Mouse (Mus musculus): ENCODE measurements around the gene Aldh1a7.
"Not testable (repeated sequence)": the region's sequence is repeated elsewhere in the genome, so short reads cannot be mapped to it uniquely, and the experiment has no call there.

Aldh1a7 gene
- long read RNA-seq, experiment 1, partial matches to known transcripts = 0 of 2 reads
- long read RNA-seq, experiment 1, other reads (novel, unspliced or antisense) = 0 of 2 reads
- long read RNA-seq, experiment 2, transcript Aldh1a7-201 (13 exons, 2,066 nt) = major isoform, 12 of 14 reads
- long read RNA-seq, experiment 2, partial matches to known transcripts = 2 of 14 reads
- long read RNA-seq, experiment 2, other reads (novel, unspliced or antisense) = 0 of 14 reads

DNA sequence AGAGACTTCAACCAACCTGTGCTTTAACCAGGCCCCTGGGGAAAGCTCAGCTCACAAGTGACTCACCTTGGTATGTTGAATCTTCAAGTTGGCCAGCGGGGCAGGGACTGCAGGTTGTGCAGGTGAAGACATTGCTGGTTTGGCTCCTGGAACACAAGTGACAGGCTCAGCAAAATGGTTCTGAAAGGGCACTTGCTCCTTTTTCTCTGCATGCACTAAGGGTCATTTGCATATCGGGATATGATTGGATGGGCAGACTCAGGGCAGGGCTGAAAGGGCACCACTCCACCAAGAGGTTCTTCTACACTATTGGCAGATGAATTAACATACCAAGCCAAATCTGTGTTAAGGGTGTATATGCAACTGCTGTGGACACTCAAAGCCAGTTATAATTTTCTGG, at the start of gene Aldh1a7:
Gene Aldh1a7 (minus strand): TSS at position 182 of the 400 bp plus-strand sequence.
- intact Hi-C loops (cut with DNase I) = loop anchor here (2.0 kb wide), 1 partner anchor 279 kb away; no protein-coding TSS in a partner anchor

GRCm38 (mm10) chr19:20775681-20776080, 48.3 kb upstream of the Aldh1a7 start:
- intact Hi-C loops (cut with DNase I) = no loop called here

GRCm38 (mm10) chr19:20773941-20774340, 46.6 kb upstream of the Aldh1a7 start:
- intact Hi-C loops (cut with DNase I) = no loop called here

DNA sequence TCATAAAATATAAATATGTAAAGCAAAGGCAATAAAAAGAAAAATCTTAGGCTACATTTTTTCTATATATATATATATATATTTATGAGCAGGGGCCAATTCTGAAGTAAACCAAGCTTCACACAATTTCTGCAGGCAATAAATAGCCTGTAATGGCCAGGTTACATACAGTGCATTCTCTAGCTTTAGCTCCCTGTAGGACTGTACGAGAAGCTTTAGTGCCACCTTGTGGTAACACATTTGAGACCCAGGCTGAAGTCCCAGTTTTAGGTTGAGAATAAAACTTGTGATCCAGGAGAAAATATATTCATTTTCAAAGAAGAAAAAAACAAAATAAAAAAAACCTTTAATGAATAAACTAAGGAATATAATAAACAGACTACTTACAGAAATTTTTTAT, 36.9 kb upstream of the Aldh1a7 start:
- intact Hi-C loops (cut with DNase I) = loop anchor here (10.0 kb wide), 2 partner anchors 319 to 399 kb away; no protein-coding TSS in a partner anchor

DNA sequence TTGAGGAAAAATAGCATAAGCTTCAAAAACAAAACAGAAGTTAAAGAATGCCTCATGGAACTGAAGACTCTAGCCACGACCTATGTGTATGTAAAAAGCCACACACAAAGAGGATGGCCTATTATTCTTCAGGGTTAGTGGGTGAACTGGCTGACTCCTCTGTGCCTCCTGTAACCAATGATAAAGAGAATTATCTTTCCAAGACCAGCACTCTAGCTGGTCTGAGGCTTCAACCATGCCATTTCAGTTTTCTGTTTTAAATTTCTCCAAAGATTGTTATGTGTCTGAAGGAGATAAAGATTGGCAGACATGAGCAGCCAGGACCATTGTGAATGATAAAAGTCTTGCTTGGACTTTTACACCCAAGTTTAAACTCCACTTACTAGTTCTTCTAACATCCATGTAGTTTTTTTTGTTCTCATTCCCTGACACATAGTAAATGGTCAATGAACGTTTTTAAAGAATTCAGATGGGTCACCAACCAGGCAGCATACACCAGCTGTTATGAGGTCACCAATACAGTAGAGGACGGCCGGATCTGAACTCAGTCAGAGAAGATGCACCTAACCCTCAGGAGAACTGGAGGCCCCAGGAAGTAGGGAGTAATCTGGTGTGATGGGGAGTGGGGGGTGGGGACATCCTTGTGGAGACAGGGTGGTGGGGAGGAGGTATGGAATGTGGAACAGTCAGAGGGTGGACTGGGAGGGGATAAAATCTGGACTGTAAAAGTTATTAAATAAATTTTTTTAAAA, 34.5 kb upstream of the Aldh1a7 start:
- intact Hi-C loops (cut with DNase I) = loop anchor here (10.0 kb wide), 2 partner anchors 317 to 397 kb away; no protein-coding TSS in a partner anchor

DNA sequence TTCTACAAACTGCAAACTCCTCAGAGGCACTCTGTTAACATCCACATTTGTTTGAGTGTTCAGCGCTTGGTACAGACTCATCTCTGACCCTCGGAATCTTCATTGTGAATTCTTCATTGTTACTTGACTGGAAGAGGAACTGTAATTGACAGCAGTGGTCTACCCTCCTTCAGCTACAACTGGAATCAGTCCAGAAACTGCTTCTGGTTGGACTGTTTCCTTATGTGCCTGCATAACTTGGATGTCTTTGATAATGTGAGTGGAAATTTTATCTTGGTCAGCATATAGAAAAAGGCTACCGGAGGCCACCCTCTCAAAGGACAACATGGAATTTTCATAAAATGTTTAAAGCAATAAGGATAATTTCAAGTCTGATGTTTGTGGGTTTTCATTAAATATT, 33.8 kb upstream of the Aldh1a7 start:
- intact Hi-C loops (cut with DNase I) = loop anchor here (10.0 kb wide), 2 partner anchors 316 to 396 kb away; no protein-coding TSS in a partner anchor

DNA sequence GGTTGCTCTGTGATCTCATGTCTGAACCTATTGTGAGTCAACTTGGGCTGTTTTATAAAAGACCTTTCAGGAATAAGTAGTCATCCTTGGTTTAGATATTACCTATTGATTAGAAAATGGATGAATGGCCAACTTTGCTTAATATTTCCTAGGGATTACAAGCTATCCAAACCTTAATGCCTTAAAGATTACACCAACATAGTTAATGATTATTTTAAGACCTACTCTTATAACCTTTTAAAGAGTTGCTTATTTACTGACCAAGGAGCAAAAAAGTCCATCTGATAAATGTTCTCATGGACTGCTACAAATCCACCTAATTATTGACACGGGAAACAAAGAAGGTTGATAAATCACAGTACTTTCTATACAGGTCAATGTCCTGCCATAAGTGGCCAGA, 17.3 kb upstream of the Aldh1a7 start:
- intact Hi-C loops (cut with DNase I) = no loop called here

DNA sequence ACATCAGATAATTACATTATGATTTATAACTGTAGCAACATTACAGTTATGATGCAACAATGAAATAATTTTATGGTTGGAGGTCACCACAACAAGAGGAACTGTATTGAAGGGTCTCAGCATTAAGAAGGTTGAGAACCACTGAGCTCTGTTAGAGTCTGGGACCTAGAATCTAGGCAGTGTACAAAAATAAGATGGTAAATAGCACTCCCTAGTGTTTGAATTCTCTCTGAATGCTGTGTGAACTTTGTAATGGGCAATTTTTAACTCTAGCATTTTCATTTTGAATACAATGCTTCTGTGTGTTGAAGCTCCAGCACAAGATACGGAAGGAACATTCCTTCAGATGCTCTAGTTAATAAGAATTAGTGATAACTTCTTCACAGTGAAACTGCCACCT, 916 bp upstream of the Aldh1a7 start:
- intact Hi-C loops (cut with DNase I) = no loop called here

DNA sequence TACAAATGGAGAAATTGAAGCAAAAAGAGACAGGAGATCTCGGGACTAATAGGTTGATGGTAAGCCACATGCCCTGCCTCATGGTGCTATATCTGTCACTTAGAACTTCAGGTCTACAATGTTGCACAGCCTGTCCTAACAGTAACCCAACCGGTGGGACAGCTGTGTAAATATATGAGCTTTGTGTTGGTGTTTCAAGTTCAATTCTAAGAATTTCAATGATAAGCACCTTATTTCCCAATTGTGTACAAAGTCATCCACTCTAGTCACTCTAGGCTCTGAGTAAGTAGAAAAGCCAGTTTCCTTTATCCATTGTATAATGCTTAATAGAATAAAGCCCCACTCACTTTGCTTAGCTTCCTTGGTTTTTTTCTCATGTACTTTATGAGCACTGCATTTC, 4.4 kb downstream of the Aldh1a7 start:
- intact Hi-C loops (cut with DNase I) = no loop called here

DNA sequence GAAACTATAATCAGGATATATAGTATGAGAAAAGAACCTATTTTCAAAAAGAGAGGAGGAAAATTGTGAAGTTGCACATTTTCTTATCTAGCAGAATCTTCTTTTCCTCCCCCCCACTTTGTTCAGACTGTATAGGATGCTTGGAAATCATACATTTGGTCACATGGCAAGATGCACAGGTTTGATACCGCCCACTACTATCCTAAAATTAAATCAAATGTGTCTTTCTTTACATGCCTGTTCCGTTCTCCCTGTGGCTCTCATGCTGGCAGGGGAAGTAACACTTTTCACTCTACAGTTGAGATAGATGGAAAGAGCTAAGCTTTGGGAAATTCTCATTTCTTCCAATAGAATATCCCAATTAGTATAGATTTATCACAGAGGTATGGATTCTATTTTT, 7.1 kb downstream of the Aldh1a7 start:
- intact Hi-C loops (cut with DNase I) = no loop called here

DNA sequence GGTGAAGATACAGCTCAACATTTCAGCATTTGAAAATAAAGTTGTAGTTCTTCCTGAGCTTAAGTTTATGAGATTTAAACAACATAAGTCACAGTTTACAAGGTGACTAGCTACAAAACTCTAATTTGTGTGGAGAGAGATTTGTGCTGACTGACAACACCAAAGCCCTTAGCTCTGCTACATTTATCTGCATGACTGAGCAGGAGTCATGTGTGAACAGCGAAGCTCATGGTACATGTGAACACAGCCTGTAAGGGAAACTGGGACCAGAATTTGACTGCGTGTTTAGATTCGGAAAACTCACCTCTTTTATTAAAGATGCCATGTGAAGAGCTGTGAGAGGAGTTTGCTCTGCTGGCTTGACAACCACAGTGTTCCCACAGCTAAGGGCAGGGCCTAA, 11.7 kb downstream of the Aldh1a7 start:
- intact Hi-C loops (cut with DNase I) = no loop called here

GRCm38 (mm10) chr19:20715093-20715492, 12.3 kb downstream of the Aldh1a7 start:
- intact Hi-C loops (cut with DNase I) = no loop called here

GRCm38 (mm10) chr19:20714543-20714942, 12.8 kb downstream of the Aldh1a7 start:
- intact Hi-C loops (cut with DNase I) = no loop called here

DNA sequence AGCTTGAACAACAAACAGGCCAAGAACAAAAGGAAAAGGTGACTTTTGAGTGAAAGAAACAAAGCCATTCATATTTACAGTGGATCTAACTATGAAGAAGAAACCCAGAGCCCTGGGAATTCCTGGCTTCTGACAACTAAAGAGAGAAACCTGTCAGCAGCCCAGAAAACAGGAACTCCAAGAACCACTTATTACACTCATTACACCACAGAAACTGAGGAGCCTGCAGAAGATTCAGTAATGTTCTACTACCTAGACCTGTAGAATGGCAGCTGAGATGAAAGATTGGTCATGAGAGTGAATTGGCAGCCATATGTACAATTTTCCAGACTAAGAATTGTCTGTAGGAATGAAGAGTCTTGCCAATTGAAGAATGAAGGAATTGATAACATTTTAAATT, 20.2 kb downstream of the Aldh1a7 start:
- intact Hi-C loops (cut with DNase I) = no loop called here

DNA sequence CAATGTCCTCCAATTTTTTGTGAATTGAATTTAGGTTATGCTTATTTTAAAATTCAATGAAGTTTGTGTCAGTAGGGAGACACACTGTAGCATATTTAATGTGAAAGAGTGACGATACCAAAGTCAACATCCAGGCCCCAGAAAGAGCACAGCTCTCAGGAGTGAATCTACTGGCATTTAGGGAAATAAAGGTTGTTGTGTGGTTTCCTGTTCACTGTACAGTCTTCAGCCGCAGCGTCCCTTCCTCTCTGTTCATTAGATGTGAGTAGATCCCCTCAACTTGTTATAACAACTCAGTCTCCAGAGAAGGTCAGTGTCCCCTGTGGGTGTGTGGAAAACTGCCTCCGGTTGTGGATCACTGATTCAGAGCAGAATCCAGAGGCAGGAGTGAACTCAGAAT, 20.6 kb downstream of the Aldh1a7 start:
- intact Hi-C loops (cut with DNase I) = no loop called here

DNA sequence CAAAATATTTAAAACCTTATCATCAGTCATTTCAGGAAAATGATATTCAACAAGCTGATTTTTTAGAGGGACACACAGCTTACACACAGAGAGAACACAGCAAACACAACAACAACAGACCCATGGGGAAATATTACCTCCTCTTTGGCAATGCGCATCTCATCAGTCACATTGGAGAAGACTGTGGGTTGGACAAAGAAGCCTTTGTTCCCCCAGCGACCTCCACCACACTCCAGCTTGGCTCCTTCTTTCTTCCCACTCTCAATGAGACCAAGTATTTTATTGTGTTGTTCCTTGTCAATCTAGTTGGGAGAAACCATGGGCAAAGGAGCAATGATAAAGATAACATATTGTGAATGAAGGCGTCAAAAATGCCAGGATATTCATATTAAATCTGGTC, 25.3 kb downstream of the Aldh1a7 start:
- intact Hi-C loops (cut with DNase I) = no loop called here

- intact Hi-C loops (cut with DNase I) = no loop called here
These were observed 49.5 kb downstream of the Aldh1a7 start for GRCm38 (mm10) chr19:20677697-20678355.

DNA sequence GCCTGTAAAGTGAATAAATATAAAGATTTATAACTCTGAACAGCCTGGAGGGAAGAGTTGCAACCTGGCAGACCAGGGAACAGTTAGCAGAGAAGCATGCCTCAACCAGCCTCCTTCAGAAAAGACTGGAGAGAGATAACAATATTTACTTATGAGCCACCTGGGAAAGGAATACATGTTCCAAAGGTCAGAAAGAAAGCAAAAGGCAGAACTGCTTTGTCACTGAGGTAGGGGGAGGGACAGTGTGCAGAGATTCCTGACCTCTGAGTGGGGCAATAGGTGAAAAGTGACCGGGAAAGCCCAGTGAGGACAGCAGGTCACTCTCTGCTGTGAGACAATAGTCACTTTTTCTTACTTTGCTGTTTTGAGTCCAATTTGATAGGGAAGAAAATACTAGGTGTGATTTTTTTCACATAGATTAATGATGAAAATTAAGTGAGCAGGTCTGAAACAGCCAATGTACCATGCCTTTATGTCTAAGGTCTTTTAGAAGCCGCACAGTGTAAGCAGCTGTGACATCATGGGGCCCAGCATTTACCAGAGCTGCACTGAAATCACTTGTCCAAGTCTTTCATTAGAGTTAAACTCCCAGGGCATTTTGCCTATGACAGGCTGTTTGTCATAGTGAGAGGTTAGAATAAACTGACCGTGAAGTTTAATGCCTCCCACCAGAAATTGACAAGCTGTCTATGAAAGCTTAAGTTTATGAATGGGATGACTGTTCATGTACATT, 73.1 kb downstream of the Aldh1a7 start:
- intact Hi-C loops (cut with DNase I) = no loop called here

DNA sequence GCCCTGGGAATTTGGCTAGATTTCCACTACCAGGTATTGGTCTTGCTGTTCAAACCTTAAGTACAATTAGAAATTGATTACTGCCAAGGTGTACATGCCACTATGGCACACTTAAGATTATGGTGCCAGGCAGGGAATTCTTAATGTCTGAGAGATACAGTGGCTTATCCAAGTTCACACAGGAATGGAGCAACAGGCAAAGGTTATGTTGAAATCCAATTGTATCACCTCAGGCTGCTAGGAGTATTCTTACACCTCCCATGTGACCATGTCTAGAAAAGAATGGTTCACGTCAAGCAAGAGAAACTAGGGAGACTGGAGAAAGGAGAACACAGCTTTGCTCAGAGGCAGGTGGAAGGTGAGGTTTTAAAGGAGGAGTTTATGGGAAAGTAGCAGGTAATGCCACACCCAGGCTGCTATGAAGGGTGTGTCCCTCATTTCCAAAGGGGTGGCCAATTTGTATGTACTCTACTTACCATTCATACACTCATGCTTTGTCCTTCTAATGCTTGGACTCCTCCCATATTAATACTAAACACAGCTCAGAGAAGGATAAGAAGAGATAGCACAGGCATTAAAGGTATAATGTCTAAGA, 74.2 kb downstream of the Aldh1a7 start:
- intact Hi-C loops (cut with DNase I) = no loop called here

GRCm38 (mm10) chr19:20650008-20650407, 77.4 kb downstream of the Aldh1a7 start:
- intact Hi-C loops (cut with DNase I) = no loop called here

- intact Hi-C loops (cut with DNase I) = not testable (repeated sequence)
These were observed 79.9 kb downstream of the Aldh1a7 start for GRCm38 (mm10) chr19:20647496-20647895.

Data from adrenal gland (tissue).